Mouse (Mus musculus) testis, adult 10 weeks (tissue): Measurements from ENCODE around the gene Zc3hav1. TPM values are rescaled to one million over a fixed set of nuclear protein-coding genes. Genes with fewer than 3 reads are reported as not detected.

ENCODE experiments used
- polyA plus RNA-seq: library from polyadenylated mRNA; stranded (reverse); fragments of 350-450 nt; fragmentation: Illumina TruSeq; extraction: RNeasy Lipid Tissue Mini Kit (QIAGEN cat#74804); gene quantifications from one replicate; pipeline ENCODE4 v1.2.3, GENCODE M21; 2014; ENCODE audit warnings: low read depth, low replicate concordance

Gene Zc3hav1
- polyA plus RNA-seq = 6.7 TPM

GRCm38 (mm10) chr6:38353811-38354722, at the start of gene Zc3hav1:
Gene Zc3hav1 (minus strand): TSS chr6:38354603.

GRCm38 (mm10) chr6:38381129-38381771, 26.8 kb upstream of the Zc3hav1 start, which contains the start of gene Ttc26:
Gene Ttc26 (plus strand): TSS chr6:38381469.

GRCm38 (mm10) chr6:38298761-38299401, 55.5 kb downstream of the Zc3hav1 start, which contains the start of gene Zc3hav1l:
Gene Zc3hav1l (minus strand): TSS chr6:38299259.

Other genes starting within 250 kb of the Zc3hav1 start
- gene Tmem213, start 245.3 kb downstream of the Zc3hav1 start, polyA plus RNA-seq = not detected
- 0.42 TPM for gene Atp6v0a4, start 230.0 kb downstream of the Zc3hav1 start, polyA plus RNA-seq
- 1.1 TPM for gene D630045J12Rik, start 100.6 kb downstream of the Zc3hav1 start, polyA plus RNA-seq
- gene Zc3hav1l, start 55.3 kb downstream of the Zc3hav1 start, polyA plus RNA-seq = 1.4 TPM
- gene Ttc26, start 26.9 kb upstream of the Zc3hav1 start, polyA plus RNA-seq = 43.7 TPM
- gene Ubn2, start 79.3 kb upstream of the Zc3hav1 start, polyA plus RNA-seq = 54.8 TPM
- gene Fmc1, start 178.9 kb upstream of the Zc3hav1 start, polyA plus RNA-seq = 0.98 TPM
- 248 TPM for gene Luc7l2, start 196.7 kb upstream of the Zc3hav1 start, polyA plus RNA-seq